Mouse (Mus musculus): ENCODE results near the gene Pdzd2. TPM values are rescaled to one million over a fixed set of nuclear protein-coding genes. Genes with fewer than 3 reads are reported as not detected.

Pdzd2 gene
- total RNA-seq, 2 experiments from 2014 or later, result 0.27 TPM; not detected in 1

DNA sequence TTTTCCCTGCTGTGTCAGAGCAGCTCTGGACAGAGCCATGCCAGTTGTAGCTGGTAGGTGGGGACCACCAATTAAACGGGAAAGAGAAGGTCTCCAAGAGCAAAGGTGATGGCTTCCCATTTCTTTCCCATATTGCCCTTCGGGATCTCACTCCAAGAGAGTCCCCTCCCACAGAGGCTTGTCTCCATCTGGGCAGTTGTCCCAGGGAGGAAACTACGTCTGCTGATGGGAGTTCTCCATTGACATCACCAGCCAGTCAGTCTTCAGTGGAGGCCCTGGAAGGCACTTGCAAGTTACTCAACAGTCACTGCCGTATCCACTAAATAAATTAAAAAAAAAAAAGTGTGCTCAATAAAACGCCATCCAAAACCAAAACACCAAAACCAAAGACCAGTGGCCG is 194.1 kb downstream of the Pdzd2 start:
- no peak for ATAC-seq (replicated peaks; ENCODE audit: poor library complexity)

DNA sequence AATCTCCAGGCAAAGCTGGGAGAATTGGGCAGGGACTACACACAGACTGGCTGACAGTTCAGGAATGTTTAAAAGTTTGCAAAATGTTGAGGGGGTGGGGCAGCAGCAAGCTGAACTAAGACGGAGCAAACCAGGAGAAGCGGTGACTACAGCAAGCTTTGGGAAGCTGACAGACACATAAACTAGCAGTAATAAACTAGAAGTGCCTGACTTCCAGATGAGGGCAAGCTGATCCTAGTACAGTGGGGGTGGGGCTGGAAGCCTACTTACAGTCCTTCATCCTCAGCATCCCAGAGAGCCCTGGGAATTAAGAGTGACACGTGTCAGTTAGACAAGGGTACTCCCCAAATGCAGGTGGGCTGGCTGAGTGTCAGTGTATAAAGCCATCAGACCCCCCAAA is 194.5 kb downstream of the Pdzd2 start:
- no peak for ATAC-seq (replicated peaks; ENCODE audit: poor library complexity)

DNA sequence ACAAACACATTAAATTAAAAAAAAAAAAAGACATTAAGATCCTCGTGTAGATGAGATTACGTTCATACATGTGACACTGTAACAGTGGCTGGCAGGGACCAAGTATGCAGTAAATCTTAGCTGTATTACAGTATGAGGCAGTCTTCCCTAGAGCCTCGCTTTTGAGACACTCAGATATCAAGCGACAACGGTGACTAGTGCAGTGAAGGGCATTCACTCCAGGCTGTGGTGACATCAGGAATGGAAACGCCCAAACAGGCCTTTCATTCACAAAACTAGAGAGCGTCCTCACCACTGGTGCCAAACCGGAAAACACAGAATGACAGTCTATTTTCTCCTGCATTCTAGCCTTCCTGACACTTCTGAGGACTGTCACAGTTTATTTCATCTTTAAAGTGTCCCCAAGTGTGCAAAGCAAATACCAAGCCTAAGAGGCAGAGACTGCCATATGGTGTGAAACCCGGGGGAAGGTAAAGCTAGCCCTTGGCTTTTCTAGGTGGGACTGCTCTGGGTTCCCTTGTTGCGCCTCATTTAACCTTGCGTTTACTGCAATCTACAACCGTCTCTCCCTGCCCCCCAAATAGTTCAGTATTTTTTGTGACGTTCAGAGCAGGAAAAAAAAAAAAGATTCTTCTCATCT is 195.9 kb downstream of the Pdzd2 start:
- ATAC-seq (replicated peaks; ENCODE audit: poor library complexity), result no peak

GRCm38 (mm10) chr15:12542316-12542715 is 197.4 kb downstream of the Pdzd2 start:
- ATAC-seq (replicated peaks; ENCODE audit: poor library complexity), result no peak

- ATAC-seq (replicated peaks; ENCODE audit: poor library complexity), result no peak
Observed at GRCm38 (mm10) chr15:12539618-12540302, 200.0 kb downstream of the Pdzd2 start.

GRCm38 (mm10) chr15:12533254-12533653 is 206.5 kb downstream of the Pdzd2 start:
- no peak for ATAC-seq (replicated peaks; ENCODE audit: poor library complexity)

- no peak for ATAC-seq (replicated peaks; ENCODE audit: poor library complexity)
Observed at GRCm38 (mm10) chr15:12532568-12532967, 207.2 kb downstream of the Pdzd2 start.

DNA sequence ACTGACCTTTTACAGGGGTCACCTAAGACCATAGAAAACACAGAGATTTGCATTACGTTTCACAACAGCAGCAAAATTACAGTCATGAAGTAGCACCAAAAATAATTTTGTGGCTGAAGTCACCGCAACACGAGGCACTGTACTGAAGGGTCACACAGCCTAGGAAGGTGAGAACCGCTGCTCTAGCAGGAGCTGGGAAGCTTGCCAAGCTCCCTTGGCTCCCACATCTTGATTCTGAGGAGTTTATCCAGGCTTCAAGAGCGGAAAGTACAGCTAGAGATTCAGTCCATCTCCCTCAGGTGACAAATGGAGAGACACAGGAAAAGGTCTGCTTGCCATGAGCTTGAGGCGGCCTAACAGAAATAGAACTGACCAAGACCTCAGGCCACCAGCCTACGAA is 216.9 kb downstream of the Pdzd2 start:
- ATAC-seq (replicated peaks; ENCODE audit: poor library complexity), result no peak

- no peak for ATAC-seq (replicated peaks; ENCODE audit: poor library complexity)
Observed at GRCm38 (mm10) chr15:12520292-12520691, 219.4 kb downstream of the Pdzd2 start.

DNA sequence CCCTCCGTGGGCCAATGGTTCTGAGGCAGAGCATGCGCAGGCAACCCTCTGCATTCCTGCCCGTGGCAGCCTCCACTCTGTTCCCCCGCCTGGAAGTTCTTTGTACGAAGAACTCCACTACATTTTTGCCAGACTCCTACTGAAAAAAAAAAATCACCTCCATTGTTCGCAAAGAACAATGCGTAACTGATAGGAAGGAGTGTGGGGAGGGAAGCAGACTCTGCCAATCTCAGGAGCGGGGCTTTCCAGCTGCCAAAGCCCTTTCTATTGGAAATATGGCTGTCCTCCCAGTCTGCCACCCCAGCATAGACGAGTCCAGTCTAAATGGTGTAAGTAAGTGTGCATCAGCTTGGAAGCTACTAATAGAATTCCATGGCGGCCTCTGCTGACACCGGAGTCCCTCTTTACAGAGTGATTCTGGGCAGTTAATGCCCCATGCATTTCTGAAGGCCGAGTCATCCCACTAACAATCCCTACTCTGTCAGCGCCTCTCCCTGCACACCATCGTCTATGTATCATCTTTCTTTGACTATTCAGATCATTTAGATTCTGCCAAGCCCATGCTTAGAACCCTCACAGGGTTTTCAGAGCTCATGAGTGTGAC is 221.3 kb downstream of the Pdzd2 start:
- ATAC-seq (replicated peaks; ENCODE audit: poor library complexity), result no peak

- no peak for ATAC-seq (replicated peaks; ENCODE audit: poor library complexity)
Observed at GRCm38 (mm10) chr15:12517314-12517813, 222.4 kb downstream of the Pdzd2 start.

- no peak for ATAC-seq (replicated peaks; ENCODE audit: poor library complexity)
Observed at GRCm38 (mm10) chr15:12515272-12515844, 224.4 kb downstream of the Pdzd2 start.

DNA sequence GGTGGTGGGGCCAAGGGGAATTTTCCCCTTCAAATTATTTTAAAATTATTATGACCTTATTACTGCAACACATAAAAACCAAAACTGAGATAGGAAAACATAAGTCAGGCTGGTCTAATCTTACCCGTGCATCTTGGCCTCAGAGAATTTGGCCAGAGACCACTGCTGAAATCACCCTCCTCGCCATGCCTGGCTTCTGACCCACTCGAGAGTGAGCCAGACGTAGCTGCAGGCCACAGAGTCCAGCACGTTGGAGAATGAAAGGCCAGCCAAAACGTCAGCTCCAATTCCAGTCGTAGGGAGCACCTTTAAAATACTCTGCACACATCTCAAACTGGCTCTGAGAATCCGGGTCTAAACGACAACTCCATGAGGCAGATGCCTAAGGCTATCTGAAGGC is 226.2 kb downstream of the Pdzd2 start:
- ATAC-seq (replicated peaks; ENCODE audit: poor library complexity), result no peak

DNA sequence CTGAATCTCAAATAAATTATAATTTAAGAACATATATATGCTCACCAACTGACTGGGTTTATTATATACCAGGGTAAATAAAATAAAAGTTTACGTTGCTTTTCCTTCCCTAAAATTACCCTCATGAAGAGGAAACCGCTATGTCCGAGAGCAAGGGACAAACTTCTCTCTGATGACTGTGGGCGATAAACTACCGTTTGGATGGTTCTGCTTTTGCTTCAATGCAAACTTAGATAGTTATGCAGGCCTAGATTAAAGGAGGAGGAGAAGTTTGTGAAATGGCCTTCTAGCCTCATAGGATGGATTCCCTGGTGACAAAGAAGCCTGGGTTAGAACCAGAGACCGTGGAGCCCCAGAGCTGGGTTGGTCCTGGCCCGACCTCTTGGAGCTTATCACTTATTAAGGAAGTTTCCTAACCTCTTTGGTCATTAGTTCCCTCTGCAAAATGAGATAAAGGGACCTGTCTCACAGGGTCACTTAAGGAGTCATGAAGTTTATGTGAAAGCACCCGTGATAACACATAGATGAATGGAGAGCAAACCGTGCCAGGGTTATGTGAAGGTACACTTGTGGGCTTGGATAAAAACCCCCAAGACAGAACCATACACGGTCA is 230.9 kb downstream of the Pdzd2 start:
- peak; percentile 55 for ATAC-seq (replicated peaks; ENCODE audit: poor library complexity)

DNA sequence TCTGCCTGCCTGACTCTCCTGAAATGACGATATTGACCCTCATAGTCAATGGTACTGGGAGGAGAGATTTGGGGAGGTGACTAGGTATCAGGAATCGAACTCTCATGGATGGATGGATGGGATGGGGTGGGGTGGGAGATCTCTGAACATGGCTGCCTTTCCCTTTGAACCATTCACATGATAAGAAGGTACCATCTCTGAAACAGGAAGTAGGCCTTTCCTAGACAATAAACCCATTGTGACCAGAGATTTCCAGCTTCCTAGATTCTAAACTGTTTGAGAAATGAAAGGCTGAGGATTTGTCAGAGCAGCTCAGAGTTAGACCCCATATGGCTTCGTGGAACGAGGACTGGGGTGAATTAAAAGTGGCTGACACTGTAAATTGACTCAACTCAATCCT is 232.2 kb downstream of the Pdzd2 start:
- no peak for ATAC-seq (replicated peaks; ENCODE audit: poor library complexity)

- no peak for ATAC-seq (replicated peaks; ENCODE audit: poor library complexity)
Observed at GRCm38 (mm10) chr15:12506514-12506913, 233.2 kb downstream of the Pdzd2 start.

GRCm38 (mm10) chr15:12506085-12506484 is 233.6 kb downstream of the Pdzd2 start:
- no peak for ATAC-seq (replicated peaks; ENCODE audit: poor library complexity)

DNA sequence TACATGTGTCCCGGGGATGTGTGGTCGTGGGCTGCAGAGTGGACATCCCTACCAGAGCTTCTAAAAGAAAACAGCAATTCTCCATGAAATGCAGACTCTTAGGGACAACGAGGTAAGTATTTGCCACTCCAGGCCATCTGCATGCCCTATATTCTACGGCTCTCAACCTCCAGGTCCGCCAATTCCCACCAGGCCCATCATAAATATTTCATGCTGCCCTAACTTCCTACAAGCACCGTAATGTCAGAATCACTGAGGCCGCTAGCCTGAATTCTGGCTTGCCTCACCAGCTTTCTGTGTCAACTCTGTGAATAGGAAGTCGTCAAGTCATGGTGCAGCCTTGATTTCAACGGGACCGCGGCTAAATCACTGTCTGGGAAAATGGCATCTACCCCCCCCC is 234.2 kb downstream of the Pdzd2 start:
- ATAC-seq (replicated peaks; ENCODE audit: poor library complexity), result no peak

DNA sequence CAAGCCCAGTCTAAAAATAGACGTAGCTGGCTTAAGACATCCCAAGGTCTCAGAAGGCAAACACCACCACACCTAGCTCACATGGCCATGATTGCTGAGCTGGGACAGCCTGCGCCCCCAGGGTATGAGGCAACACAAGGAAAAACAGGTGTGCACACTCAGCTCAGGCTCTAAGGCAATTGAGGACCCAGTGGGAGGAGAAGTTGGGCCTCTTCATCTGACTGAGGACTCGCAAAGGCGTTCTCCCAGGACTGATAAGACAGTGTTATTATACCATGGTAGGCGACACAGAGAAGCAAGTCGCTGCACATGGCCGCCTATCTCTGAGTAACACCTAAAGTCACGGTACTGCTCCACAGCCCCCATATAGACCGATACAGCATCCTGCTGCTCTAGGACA is 235.8 kb downstream of the Pdzd2 start:
- ATAC-seq (replicated peaks; ENCODE audit: poor library complexity), result no peak

- ATAC-seq (replicated peaks; ENCODE audit: poor library complexity), result no peak
Observed at GRCm38 (mm10) chr15:12501924-12502548, 237.7 kb downstream of the Pdzd2 start.

GRCm38 (mm10) chr15:12500674-12501073 is 239.1 kb downstream of the Pdzd2 start:
- ATAC-seq (replicated peaks; ENCODE audit: poor library complexity), result peak; percentile 82
